Mouse (Mus musculus) neural tube, embryonic 11.5 days (tissue): ENCODE results near the gene Tmem121. TPM values are rescaled to one million over a fixed set of nuclear protein-coding genes. Genes with fewer than 3 reads are reported as not detected.
"Not testable (repeated sequence)": the region's sequence is repeated elsewhere in the genome, so short reads cannot be mapped to it uniquely, and the experiment has no call there.

Source experiments
- ATAC-seq: fragments of 200-750 bp; cut with Nextera tagmentation; 2 replicates; pipeline ENCODE4 v1.8.0; 2017; ENCODE audit warnings: moderate number of reproducible peaks, mild to moderate bottlenecking, moderate TSS enrichment, moderate library complexity; ENCODE audit not compliant: insufficient read depth, low FRiP score, low TSS enrichment
- DNase-seq: peaks from one replicate; pipeline ENCODE4 v3.0.0-alpha.2; 2015; ENCODE audit warnings: low spot score
- H3K27ac ChIP-seq: fragments of 300-500 bp; sonication (generic); 2 replicates; pipeline ENCODE4 v1.5.1; 2014; ENCODE audit warnings: low read depth, mild to moderate bottlenecking, low read length
- H3K27me3 ChIP-seq: fragments of 300-500 bp; sonication (generic); 2 replicates; pipeline ENCODE4 v1.6.1; 2014; ENCODE audit warnings: mild to moderate bottlenecking, low read length, mixed read lengths; ENCODE audit not compliant: control insufficient read depth, insufficient read depth
- H3K36me3 ChIP-seq: fragments of 300-500 bp; sonication (generic); 2 replicates; pipeline ENCODE4 v1.6.1; 2014; ENCODE audit warnings: mild to moderate bottlenecking, low read length, moderate library complexity, mixed read lengths; ENCODE audit not compliant: control insufficient read depth, insufficient read depth
- H3K4me1 ChIP-seq: fragments of 300-500 bp; sonication (generic); 2 replicates; pipeline ENCODE4 v1.6.1; 2014; ENCODE audit warnings: low read length, mixed read lengths; ENCODE audit not compliant: control insufficient read depth, insufficient read depth
- H3K4me2 ChIP-seq: fragments of 300-500 bp; sonication (generic); 2 replicates; pipeline ENCODE4 v1.6.1; 2014; ENCODE audit warnings: low read depth, mild to moderate bottlenecking, moderate library complexity
- H3K4me3 ChIP-seq: fragments of 300-500 bp; sonication (generic); 2 replicates; pipeline ENCODE4 v1.5.1; 2014; ENCODE audit warnings: low read depth, low read length
- H3K9ac ChIP-seq: fragments of 300-500 bp; sonication (generic); 2 replicates; pipeline ENCODE4 v1.6.1; 2014; ENCODE audit warnings: mild to moderate bottlenecking, low read length
- H3K9me3 ChIP-seq: fragments of 300-500 bp; sonication (generic); 2 replicates; pipeline ENCODE4 v1.6.1; 2016; ENCODE audit warnings: low read length; ENCODE audit not compliant: control insufficient read depth
- WGBS: fragments of 180-500 bp; shearing (Covaris S2); extraction: QIAGEN DNeasy Blood & Tissue Kit; methylation state at CpG from one replicate; pipeline ENCODE4 v1.1.7; 2014; 5-methylcytosine and 5-hydroxymethylcytosine counted together
- polyA plus RNA-seq: library from polyadenylated mRNA; unstranded; fragments of >200 nt; fragmentation: Nextera tagmentation; extraction: Ambion mirVana; gene quantifications from 2 replicates; pipeline ENCODE4 v1.2.1, GENCODE M21; 2014

The Tmem121 gene
- polyA plus RNA-seq, 1 experiment from 2014 or later = 13.2 TPM

- H3K9ac ChIP-seq = no peak overlapping the region
- H3K9me3 ChIP-seq = no peaks in the 10 kb centered on the region
- no peaks in the 10 kb centered on the region for H3K36me3 ChIP-seq
- DNase-seq (no peak), ATAC-seq (no peak)
- WGBS = 93% methylated on average over 6 of the region's 6 CpGs
- no peaks in the 10 kb centered on the region for H3K27me3 ChIP-seq
- H3K4me2 ChIP-seq = no peak overlapping the region
- H3K27ac ChIP-seq = no peak overlapping the region
- H3K4me3 ChIP-seq = no peak overlapping the region
- no peaks in the 10 kb centered on the region for H3K4me1 ChIP-seq
Measured at GRCm38 (mm10) chr12:113224687-113225091, 39.0 kb downstream of the Tmem121 start.

GRCm38 (mm10) chr12:113227970-113228593 lies 42.4 kb downstream of the Tmem121 start:
- H3K4me2 ChIP-seq = no peak overlapping the region
- H3K4me3 ChIP-seq = no peak overlapping the region
- DNase-seq (no peak), ATAC-seq (no peak)
- H3K27me3 ChIP-seq = no peaks in the 10 kb centered on the region
- no peak overlapping the region for H3K27ac ChIP-seq
- no peaks in the 10 kb centered on the region for H3K36me3 ChIP-seq
- 67% methylated on average over 6 of the region's 6 CpGs for WGBS
- H3K9ac ChIP-seq = no peak overlapping the region
- no peaks in the 10 kb centered on the region for H3K9me3 ChIP-seq
- H3K4me1 ChIP-seq = no peaks in the 10 kb centered on the region

GRCm38 (mm10) chr12:113230741-113231140 lies 45.0 kb downstream of the Tmem121 start:
- Histone ChIP-seq H3K27ac (no peak overlapping the region), H3K9ac (no peak overlapping the region), H3K4me2 (no peak overlapping the region), H3K4me3 (no peak overlapping the region), H3K9me3 (no peaks in the 10 kb centered on the region), H3K4me1 (no peaks in the 10 kb centered on the region), H3K27me3 (no peaks in the 10 kb centered on the region), H3K36me3 (no peaks in the 10 kb centered on the region)
- DNase-seq (no peak), ATAC-seq (no peak)
- 82% methylated on average over 4 of the region's 4 CpGs for WGBS

GRCm38 (mm10) chr12:113231551-113232263 lies 46.0 kb downstream of the Tmem121 start:
- DNase-seq, H3K9ac ChIP-seq, H3K9me3 ChIP-seq, H3K4me2 ChIP-seq, H3K27me3 ChIP-seq, H3K36me3 ChIP-seq, H3K4me3 ChIP-seq, H3K4me1 ChIP-seq, H3K27ac ChIP-seq, ATAC-seq: not testable (repeated sequence)
- 83% methylated on average over 6 of the region's 6 CpGs for WGBS

GRCm38 (mm10) chr12:113232264-113232750 lies 46.6 kb downstream of the Tmem121 start:
- H3K9me3 ChIP-seq, ATAC-seq, H3K27ac ChIP-seq, H3K27me3 ChIP-seq, H3K4me1 ChIP-seq, H3K4me2 ChIP-seq, H3K36me3 ChIP-seq, H3K9ac ChIP-seq, DNase-seq, H3K4me3 ChIP-seq: not testable (repeated sequence)
- WGBS = 64% methylated on average over 1 of the region's 1 CpGs

Other genes starting within 250 kb of the Tmem121 start
- 61.2 and 67.8 TPM in 2 replicates for gene Nudt14, start 243.8 kb upstream of the Tmem121 start, polyA plus RNA-seq
- 21.8 TPM in 2 replicates for gene Btbd6, start 209.4 kb upstream of the Tmem121 start, polyA plus RNA-seq
- 53.3 and 58.5 TPM in 2 replicates for gene Brf1, start 185.2 kb upstream of the Tmem121 start, polyA plus RNA-seq
- gene Pacs2, start 171.4 kb upstream of the Tmem121 start, polyA plus RNA-seq = 22.1 and 25.1 TPM in 2 replicates
- not detected in 2 replicates for gene Tex22, start 111.4 kb upstream of the Tmem121 start, polyA plus RNA-seq
- gene Mta1, start 87.7 kb upstream of the Tmem121 start, polyA plus RNA-seq = 21.5 and 21.9 TPM in 2 replicates
- 198 and 211 TPM in 2 replicates for gene Crip2, start 45.7 kb upstream of the Tmem121 start, polyA plus RNA-seq
- gene Crip1, start 39.6 kb upstream of the Tmem121 start, polyA plus RNA-seq = 53.3 and 58.2 TPM in 2 replicates
- gene Tedc1, start 29.5 kb upstream of the Tmem121 start, polyA plus RNA-seq = 30.6 and 36.0 TPM in 2 replicates